Mouse (Mus musculus) urinary bladder, postnatal 14 days (tissue): ENCODE data around the gene Ctse.

Experiments used
- DNase-seq: peaks from one replicate; pipeline ENCODE4 v3.0.0; 2021; ENCODE audit warnings: low spot score

The Ctse gene

GRCm38 (mm10) chr1:131652670-131653443, 14.8 kb downstream of the Ctse start:
- no peak for DNase-seq

GRCm38 (mm10) chr1:131655601-131656000, 17.5 kb downstream of the Ctse start:
- no peak for DNase-seq

DNA sequence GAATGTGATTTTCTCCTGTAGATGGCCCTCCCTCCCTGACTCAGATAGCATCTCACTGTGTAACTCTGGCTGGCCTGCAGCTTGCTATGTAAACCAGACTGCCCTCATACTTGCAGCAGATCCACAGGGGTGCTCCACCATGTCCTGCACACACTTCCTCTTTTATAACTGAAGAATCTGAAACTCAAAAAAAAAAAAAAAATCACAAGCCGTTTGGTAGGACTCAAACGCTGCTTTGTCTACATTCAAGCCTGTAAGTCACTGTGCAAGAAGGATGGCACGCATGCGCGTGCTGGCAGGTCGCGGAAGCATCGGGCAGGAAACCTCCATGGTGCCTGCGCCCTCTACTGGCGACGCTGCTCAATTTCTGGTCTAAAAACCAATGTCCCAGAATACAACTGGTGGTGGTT, 19.8 kb downstream of the Ctse start:
- peak; percentile 93 for DNase-seq

- DNase-seq: no peak
Measured at GRCm38 (mm10) chr1:131659512-131660085, 21.5 kb downstream of the Ctse start.

DNA sequence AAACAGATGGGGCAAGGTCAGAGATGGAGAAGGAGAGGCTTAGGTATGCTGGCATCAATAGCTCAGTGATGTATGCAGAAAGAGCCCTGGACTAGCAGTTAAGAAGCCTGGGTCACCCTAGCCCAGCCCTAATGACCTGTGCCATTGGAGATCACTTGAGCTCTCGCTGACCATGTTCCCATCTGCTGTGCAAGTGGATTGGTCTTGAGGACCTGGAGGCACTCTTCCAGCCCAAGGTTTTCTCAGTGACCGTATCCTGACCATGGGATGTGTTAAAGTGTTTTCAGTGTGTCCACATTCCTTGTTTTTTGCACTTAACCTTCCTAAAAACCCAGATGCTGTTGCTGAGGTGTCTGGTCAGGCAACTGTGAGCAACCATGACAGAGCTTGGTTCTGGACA, 22.2 kb downstream of the Ctse start:
- DNase-seq: no peak

DNA sequence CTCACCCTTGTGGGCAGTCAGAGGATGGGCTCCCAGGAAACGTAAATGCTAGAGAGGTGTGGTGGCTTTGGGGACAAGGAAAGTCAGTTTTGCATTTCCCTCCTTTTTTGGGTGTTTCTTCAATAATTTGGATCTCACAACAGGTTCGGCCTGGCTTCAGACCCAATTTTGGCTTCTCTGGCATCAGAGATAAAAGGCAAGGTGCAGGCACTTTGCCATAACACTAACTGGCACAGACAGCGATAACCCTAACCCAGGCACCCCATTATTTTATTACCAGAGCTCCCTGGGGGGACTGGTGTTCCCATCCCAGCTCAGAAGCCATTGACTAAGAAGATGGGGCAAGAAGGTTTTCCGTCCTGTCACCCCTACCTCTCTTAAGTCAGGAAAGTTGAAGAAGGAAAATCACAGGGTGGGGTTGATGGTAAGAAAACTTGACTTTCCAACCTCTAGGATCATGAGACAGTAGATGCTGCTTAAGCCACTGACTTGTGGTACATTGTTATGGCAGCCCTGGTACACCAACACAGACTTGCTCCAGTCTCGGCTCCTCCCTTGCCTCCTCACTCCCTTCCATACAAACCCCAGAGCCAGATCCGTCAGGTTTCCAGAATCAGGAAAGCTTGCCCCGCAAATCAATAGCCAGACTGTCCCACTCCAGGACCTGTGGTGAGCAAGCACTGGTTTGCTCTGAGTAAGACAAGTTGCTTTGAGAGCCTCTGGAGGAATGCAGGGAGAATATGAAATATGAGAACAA, 22.8 kb downstream of the Ctse start:
- DNase-seq: no peak

GRCm38 (mm10) chr1:131661749-131662148, 23.6 kb downstream of the Ctse start:
- peak; percentile 26 for DNase-seq

DNA sequence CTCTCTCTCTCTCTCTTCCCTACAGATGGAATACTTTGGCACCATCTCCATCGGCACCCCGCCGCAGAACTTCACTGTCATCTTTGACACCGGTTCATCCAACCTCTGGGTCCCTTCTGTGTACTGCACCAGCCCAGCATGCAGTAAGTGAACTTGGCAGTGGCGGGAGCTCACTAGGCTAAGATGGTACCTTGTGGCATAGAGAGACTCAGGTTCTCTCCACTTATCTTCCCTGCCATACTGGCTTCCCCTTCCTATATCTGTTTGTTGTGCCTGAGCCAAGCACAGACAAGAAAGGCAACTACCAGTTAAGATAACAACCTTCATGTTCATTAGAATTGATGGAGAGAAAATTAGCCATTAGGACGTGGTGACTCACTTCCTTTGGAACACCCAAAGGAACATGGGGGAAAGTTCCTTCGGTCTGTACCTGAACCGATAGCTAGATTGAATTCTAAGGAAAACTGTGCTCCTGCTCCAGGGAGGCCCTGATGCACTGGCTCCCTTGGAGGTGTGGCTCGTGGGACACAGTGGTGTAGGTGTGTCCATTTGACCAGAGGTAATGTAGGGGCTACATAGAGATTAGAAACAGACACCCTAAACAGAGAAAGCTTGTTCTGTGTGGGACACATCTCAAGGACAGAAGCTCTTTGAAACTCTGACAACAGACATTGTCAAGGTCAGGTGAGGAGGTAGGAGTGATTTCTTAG, 25.3 kb downstream of the Ctse start:
- no peak for DNase-seq

DNA sequence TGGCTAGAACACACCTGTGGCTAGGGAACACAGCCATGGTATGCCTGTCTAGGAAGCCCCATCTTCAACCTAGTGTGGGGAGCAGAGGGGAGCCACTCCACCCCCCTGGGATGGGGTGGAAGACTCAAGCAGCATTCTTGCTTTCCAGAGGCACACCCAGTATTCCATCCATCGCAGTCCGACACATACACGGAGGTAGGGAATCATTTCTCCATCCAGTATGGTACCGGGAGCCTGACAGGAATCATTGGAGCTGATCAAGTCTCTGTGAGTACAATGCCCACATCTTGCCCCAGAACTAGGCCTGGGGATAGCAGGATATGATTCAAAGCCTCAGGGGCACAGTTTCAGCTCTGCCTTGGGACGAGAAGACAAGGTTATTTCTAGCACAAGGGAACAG, 26.0 kb downstream of the Ctse start:
- no peak for DNase-seq

- no peak for DNase-seq
Measured at GRCm38 (mm10) chr1:131665886-131666285, 27.8 kb downstream of the Ctse start.

DNA sequence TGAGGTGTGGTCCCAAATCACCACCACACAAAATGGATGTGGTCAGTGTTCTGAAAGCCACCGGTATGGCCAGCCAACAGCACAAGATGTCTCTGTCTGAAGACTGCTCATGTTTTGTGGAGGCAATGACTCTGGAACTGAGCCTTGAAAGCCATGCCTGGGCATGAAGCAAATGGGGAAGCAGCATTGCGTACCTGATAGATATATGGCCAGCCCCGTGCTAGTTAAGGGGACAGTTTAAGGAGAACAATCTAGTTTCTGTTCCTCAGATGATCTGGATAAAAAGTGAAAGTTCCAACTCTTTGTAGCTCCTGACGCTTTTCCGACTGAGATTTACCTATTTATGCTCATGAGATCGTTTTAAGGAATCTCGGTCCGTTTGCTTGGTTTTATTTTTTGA, 33.0 kb downstream of the Ctse start:
- DNase-seq: no peak

GRCm38 (mm10) chr1:131672361-131672760, 34.3 kb downstream of the Ctse start:
- DNase-seq: no peak

GRCm38 (mm10) chr1:131679644-131680043, 41.5 kb downstream of the Ctse start:
- DNase-seq: no peak

DNA sequence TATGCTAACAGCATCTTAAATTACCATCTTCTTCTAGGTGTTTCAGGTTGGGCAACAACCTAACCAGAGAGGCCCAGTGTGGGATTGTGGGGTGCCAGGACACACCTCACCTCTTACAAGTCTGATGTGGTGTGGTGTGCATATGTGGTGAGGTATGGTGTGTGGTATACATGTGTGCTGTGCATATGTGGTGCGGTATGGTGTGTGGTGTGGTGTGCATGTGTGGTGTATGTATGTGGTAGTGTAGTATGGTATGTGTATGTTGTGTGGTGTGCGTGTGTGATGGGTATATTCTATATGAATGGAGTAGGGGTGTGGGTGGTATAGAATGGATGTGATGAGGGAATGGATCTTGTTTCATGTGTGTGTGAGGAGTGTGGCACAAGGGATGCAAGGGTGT, 49.6 kb downstream of the Ctse start:
- no peak for DNase-seq

GRCm38 (mm10) chr1:131688475-131688874, 50.4 kb downstream of the Ctse start, which contains the start of gene Rab7b:
TSS of gene Rab7b (plus strand) at chr1:131688695.
- peak; percentile 79 for DNase-seq

- no peak for DNase-seq
Measured at GRCm38 (mm10) chr1:131689016-131689415, 50.9 kb downstream of the Ctse start.

DNA sequence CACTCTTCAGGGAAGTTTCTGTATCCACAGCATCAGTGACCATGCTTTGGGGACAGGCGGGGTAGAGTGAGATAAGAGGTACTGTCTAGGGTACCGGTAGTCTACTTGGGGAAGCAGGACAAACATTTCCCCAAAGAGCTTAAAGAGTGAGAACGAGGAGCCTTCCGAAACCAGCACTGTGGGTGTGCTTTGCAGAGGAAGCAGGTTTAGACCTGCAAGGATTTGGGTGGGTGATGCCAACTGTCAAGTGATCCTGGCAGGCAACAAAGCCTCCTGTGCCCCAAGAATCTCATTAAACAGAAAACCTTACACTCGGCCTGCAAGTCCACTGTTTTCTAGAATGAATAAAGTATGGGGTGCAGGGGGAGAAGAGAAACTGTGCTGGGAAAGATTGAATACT, 51.8 kb downstream of the Ctse start:
- peak; percentile 30 for DNase-seq

DNA sequence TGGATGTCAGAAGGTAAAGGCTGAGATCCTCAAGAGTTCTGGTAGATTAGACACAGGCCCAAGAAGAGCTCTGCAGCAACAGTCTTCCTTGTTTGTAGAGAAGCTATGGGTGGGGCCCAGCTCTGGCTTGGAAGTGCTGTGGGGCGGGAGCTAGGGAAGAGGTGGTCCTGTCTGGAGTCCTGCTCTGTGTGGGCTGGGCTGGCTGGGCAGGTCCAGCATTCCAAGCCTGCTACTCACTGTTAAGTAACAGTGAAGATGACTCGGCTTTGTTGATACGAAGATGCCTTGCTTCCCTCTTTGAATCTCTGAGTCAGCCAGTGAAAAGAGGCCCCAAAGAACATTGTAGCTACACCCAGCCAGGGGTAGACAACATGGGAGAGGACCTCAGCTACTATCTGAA, 52.3 kb downstream of the Ctse start:
- DNase-seq: peak; percentile 85

GRCm38 (mm10) chr1:131691356-131691755, 53.2 kb downstream of the Ctse start:
- peak; percentile 31 for DNase-seq

DNA sequence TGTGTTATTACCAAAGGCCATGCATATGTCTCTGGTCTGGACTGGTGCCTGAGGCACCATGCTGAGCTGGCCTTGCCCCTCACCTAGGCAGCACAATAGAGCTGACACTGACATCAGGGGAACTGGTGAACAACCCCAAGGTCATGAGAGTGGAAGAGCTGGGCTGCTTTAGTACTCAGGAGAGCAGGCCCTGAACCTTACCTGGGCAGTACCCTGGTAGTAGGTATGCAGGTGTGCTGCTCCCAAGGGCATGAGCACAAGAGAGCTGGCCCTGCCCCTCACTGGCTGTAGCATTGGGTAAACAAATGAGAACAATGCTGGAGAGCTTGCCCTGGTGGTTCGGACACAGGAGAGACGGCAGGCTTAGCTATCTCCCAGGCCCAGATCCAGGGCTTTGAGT, 57.2 kb downstream of the Ctse start:
- no peak for DNase-seq

DNA sequence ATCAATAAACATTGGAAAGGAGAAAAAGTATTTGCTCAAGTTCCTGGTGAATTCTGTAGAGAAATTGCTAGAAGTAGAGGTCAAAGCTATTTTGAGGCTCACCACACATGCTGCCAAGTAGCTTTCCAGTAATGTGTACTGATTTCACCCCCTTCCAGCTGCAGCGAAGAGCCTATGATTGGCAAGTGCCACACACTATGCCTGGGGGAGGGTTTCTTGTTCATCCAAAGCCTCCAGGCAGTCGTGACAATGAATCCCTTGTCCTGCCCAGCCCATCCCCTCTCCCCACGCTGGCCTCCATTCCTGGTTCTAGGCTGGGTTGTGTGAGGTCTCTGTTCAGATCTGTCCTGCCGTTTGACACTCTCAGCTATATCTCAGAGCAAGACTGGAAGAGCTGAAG, 58.2 kb downstream of the Ctse start:
- no peak for DNase-seq

DNA sequence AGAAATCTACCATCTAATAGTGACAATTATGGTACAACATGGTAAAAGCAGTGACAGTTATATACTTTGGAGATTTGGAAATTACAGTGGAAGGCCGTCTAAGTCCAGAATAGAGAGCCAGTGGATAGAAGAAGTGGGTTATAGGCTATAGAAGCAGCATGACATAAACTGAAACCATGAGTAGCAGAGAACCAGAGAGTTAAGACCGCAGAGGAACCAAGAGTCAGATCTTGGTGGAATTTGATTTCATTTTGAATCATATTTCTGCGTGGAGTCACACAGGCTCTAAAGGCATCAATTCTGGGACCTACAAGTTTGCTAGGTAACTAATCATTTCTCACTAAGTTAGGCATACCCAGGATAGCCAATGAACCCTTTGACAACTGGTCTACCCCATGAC, 60.7 kb downstream of the Ctse start:
- DNase-seq: no peak
